Mouse (Mus musculus) erythroblast, embryonic 14.5 days (primary cell): Measurements from ENCODE around the gene Krt20. TPM values are rescaled to one million over a fixed set of nuclear protein-coding genes. Genes with fewer than 3 reads are reported as not detected.
A peak's percentile ranks its signal among the peaks of the same experiment; 100 is the strongest.

Experiments used
- H3K27me3 ChIP-seq: 2 replicates; pipeline ENCODE4 v1.6.1; 2012; ENCODE audit warnings: inconsistent platforms; ENCODE audit not compliant: control insufficient read depth
- H3K36me3 ChIP-seq: 2 replicates; pipeline ENCODE4 v1.6.1; 2012; ENCODE audit warnings: mild to moderate bottlenecking, inconsistent platforms; ENCODE audit not compliant: control insufficient read depth
- H3K4me1 ChIP-seq: 2 replicates; pipeline ENCODE4 v1.6.1; 2012; ENCODE audit warnings: inconsistent platforms; ENCODE audit not compliant: control insufficient read depth
- H3K4me3 ChIP-seq: replicated peaks from 2 replicates; pipeline ENCODE3; 2012; ENCODE audit warnings: moderate library complexity, mild to moderate bottlenecking, inconsistent platforms
- H3K9me3 ChIP-seq: 2 replicates; pipeline ENCODE4 v1.6.1; 2012; ENCODE audit warnings: low read length, inconsistent platforms, mixed read lengths; ENCODE audit not compliant: control insufficient read depth
- GATA1 ChIP-seq: IDR thresholded peaks from 2 replicates; pipeline ENCODE4 v1.6.1; 2012; ENCODE audit warnings: low read length, inconsistent platforms, mixed read lengths
- TAL1 ChIP-seq: IDR thresholded peaks from 3 replicates; pipeline ENCODE4 v1.6.1; 2012; ENCODE audit warnings: low read length, inconsistent platforms, mixed read lengths
- polyA plus RNA-seq: library from polyadenylated mRNA; stranded (reverse); fragments of >175 nt; gene quantifications from 2 replicates; pipeline ENCODE4 v1.2.3, GENCODE M21; 2012

The Krt20 gene
- polyA plus RNA-seq, result not detected in 2 replicates

DNA sequence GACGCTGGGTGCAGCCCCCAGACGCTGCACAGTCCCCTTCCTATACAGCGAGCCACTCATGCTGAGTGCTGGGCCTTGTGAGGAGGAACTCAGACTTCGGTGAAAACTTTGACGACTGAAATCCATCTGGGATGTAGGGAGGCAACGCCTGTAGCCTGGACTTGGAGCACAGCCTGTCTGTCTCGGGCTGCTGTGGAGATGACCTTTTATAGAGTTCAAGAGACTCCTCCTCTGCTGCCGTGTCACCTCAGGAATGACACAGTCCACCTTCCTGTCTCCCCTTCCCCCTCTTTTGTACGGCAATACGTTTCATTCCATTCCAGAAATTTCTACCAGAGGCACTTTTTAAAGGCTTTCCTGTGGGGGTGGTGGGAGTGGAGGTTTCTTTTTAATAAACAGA is at the start of gene Krt20:
Gene Krt20 (minus strand): TSS at position 179 of the 400 bp plus-strand sequence.
- H3K27me3 ChIP-seq, result no peaks in the 10 kb centered on the region
- no peaks in the 10 kb centered on the region for H3K4me1 ChIP-seq
- H3K4me3 ChIP-seq, result peak within 1 kb of the TSS; percentile 32
- no peak for TF ChIP-seq GATA1
- no peak for TF ChIP-seq TAL1
- H3K36me3 ChIP-seq, result no peaks in the 10 kb centered on the region
- no peaks in the 10 kb centered on the region for H3K9me3 ChIP-seq

DNA sequence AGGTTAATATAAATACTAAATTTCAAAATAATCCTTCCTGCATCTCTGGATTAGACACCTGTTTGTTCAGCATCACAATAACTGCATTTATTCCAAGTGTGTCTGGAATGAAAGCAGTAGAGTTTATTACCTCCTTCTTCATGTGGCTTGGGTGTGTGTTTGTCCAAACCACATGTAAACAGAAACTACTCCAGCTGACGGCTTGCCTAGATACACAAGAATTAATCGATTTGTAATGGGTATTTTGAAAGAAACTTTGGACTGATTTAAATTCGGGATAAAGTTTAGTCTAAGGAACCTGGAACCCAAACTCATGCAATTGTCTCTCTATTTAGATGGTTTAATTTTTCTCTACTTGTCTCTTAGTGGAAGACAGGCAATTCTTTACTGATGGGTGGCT is 37.0 kb upstream of the Krt20 start:
- H3K27me3 ChIP-seq, result no peaks in the 10 kb centered on the region
- no peaks in the 10 kb centered on the region for H3K36me3 ChIP-seq
- no peak for TF ChIP-seq GATA1
- TF ChIP-seq TAL1, result no peak
- H3K9me3 ChIP-seq, result no peaks in the 10 kb centered on the region
- no peaks in the 10 kb centered on the region for H3K4me1 ChIP-seq
- no peak overlapping the region for H3K4me3 ChIP-seq

GRCm38 (mm10) chr11:99473433-99473832 is 35.5 kb upstream of the Krt20 start:
- H3K27me3 ChIP-seq, result no peaks in the 10 kb centered on the region
- H3K4me3 ChIP-seq, result no peak overlapping the region
- H3K9me3 ChIP-seq, result no peaks in the 10 kb centered on the region
- no peaks in the 10 kb centered on the region for H3K36me3 ChIP-seq
- H3K4me1 ChIP-seq, result no peaks in the 10 kb centered on the region
- TF ChIP-seq TAL1, result no peak
- no peak for TF ChIP-seq GATA1

GRCm38 (mm10) chr11:99472405-99472804 is 34.5 kb upstream of the Krt20 start:
- Histone ChIP-seq H3K36me3 (no peaks in the 10 kb centered on the region), H3K27me3 (no peaks in the 10 kb centered on the region), H3K9me3 (no peaks in the 10 kb centered on the region), H3K4me1 (no peaks in the 10 kb centered on the region), H3K4me3 (no peak overlapping the region)
- TF ChIP-seq GATA1 (no peak), TAL1 (no peak)

DNA sequence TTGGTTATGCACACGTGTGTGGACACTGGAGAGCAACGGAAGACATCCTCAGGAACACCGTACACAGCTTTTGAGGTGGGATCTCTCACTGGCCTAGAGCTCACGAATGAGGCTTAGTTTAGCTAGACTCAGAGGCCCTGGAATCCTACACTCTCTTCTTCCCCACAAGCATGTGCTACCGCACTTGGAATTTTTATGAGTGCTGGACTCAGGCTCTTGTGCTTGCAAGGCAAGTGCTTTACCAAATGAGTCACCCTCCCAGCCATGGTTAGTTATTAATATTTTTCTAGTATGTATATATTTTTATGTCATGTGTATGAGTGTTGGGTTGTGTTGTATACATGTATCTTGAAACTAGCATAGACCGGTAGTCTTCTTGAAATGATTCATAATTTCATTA is 34.0 kb upstream of the Krt20 start:
- Histone ChIP-seq H3K27me3 (no peaks in the 10 kb centered on the region), H3K9me3 (no peaks in the 10 kb centered on the region), H3K4me3 (no peak overlapping the region), H3K36me3 (no peaks in the 10 kb centered on the region), H3K4me1 (no peaks in the 10 kb centered on the region)
- TF ChIP-seq GATA1 (no peak), TAL1 (no peak)

DNA sequence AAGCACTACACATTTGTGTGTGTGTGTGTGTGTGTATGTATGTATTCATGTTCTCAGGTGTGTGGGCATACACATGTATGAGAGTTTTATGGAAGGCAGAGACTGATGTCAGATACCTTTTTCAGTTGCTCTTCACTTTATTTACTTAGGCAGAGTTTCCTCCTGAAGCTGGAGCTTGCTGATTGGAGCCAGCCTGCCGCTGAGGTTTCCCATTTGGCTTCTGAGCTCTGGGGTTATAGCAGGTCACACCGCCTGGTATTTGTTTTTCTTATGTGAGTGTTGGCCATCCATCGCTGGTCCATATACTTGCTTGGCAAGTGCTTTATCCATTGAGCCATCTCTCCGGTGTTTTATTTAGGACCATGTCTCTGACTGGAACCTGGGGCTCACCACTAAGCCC is 31.3 kb upstream of the Krt20 start:
- Histone ChIP-seq H3K36me3 (no peaks in the 10 kb centered on the region), H3K4me1 (no peaks in the 10 kb centered on the region), H3K4me3 (no peak overlapping the region), H3K27me3 (no peaks in the 10 kb centered on the region), H3K9me3 (no peaks in the 10 kb centered on the region)
- TF ChIP-seq GATA1, result no peak
- no peak for TF ChIP-seq TAL1

DNA sequence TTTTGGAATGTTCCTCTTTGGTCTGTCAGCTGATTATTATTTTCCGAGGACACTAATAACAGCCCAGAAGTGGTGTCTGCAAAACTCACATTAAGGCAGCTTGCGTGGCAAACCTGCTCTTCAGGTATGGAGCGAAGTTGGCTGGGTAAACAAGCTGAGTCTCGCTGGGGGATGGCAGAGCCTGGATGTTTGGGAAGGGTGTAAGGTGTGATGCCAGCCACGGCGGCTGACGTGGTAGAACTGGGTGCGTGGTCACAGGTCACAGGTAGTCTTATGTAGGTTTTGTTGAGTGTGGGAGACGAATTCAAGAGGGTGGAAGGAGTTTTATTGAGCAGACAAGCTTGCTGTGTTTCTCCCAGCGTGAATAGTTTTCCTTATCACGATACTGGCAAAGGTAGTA is 30.6 kb upstream of the Krt20 start:
- Histone ChIP-seq H3K36me3 (no peaks in the 10 kb centered on the region), H3K4me3 (no peak overlapping the region), H3K9me3 (no peaks in the 10 kb centered on the region), H3K27me3 (no peaks in the 10 kb centered on the region), H3K4me1 (no peaks in the 10 kb centered on the region)
- TF ChIP-seq GATA1 (no peak), TAL1 (no peak)

DNA sequence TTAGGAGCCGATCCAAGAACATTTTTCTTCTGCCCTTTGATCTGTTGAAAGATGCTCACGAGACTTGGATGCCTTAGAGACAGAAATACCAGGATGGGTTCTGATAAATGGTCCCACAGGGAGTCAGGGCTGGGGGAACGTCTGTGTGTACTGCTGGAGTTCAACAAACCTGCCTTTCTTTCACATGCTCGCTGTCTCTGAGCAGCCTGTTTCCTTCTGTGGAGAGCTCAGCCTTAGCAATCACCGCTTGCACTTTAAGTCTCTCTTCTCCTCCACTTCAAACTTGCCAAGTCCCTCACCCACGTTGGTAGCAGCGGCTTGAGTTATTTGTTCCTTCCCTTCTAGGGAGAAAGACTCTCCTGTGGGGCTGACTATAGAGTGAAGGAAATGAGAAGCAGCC is 28.4 kb upstream of the Krt20 start:
- H3K4me1 ChIP-seq, result no peaks in the 10 kb centered on the region
- H3K9me3 ChIP-seq, result no peaks in the 10 kb centered on the region
- no peak overlapping the region for H3K4me3 ChIP-seq
- no peaks in the 10 kb centered on the region for H3K27me3 ChIP-seq
- no peaks in the 10 kb centered on the region for H3K36me3 ChIP-seq
- TF ChIP-seq GATA1 (no peak), TAL1 (no peak)

- H3K36me3 ChIP-seq, result no peaks in the 10 kb centered on the region
- no peaks in the 10 kb centered on the region for H3K4me1 ChIP-seq
- H3K9me3 ChIP-seq, result no peaks in the 10 kb centered on the region
- H3K4me3 ChIP-seq, result no peak overlapping the region
- H3K27me3 ChIP-seq, result no peaks in the 10 kb centered on the region
- TF ChIP-seq TAL1, result no peak
- TF ChIP-seq GATA1, result no peak
Measured at GRCm38 (mm10) chr11:99464836-99465235, 26.9 kb upstream of the Krt20 start.

DNA sequence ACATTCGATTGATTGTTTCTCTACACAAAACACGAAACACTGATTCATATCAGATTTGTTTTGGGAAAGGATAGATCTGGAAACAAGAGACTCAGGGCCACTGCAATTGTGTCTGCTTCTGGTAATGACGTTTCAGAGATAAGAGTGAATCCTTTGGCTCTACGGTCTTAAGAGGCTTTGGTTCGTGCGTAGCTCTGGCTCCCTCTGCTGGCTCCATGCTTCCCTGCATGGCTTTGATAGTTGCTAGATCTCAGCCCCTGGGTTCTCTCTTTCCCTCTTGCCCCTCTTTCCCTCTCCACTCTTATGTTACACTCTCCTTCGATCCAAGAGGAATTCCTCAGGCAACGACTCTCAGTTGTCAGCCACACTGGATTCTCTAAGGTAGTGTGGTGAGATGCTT is 25.2 kb upstream of the Krt20 start:
- TF ChIP-seq TAL1, result no peak
- Histone ChIP-seq H3K27me3 (no peaks in the 10 kb centered on the region), H3K9me3 (no peaks in the 10 kb centered on the region), H3K36me3 (no peaks in the 10 kb centered on the region), H3K4me3 (no peak overlapping the region), H3K4me1 (no peaks in the 10 kb centered on the region)
